Mouse (Mus musculus): ENCODE measurements around the gene Dmap1. TPM values are rescaled to one million over a fixed set of nuclear protein-coding genes. Genes with fewer than 3 reads are reported as not detected.

Dmap1 gene
- polyA plus RNA-seq, 1 experiment, result 35.1 TPM

GRCm38 (mm10) chr4:117640925-117641703 is 41.0 kb downstream of the Dmap1 start:
- no peak for TF ChIP-seq GATA1 (IDR thresholded peaks at IDR 0.05; ENCODE audit: low read length)

GRCm38 (mm10) chr4:117636891-117637613 is 45.0 kb downstream of the Dmap1 start:
- no peak for TF ChIP-seq GATA1 (IDR thresholded peaks at IDR 0.05; ENCODE audit: low read length)

- no peak for TF ChIP-seq GATA1 (IDR thresholded peaks at IDR 0.05; ENCODE audit: low read length)
Measured at GRCm38 (mm10) chr4:117636152-117636551, 45.9 kb downstream of the Dmap1 start.

- TF ChIP-seq GATA1 (IDR thresholded peaks at IDR 0.05; ENCODE audit: low read length), result peak; percentile 17
Measured at GRCm38 (mm10) chr4:117634642-117635041, 47.4 kb downstream of the Dmap1 start.

GRCm38 (mm10) chr4:117633527-117633926 is 48.5 kb downstream of the Dmap1 start:
- no peak for TF ChIP-seq GATA1 (IDR thresholded peaks at IDR 0.05; ENCODE audit: low read length)

GRCm38 (mm10) chr4:117630053-117630670 is 51.9 kb downstream of the Dmap1 start:
- TF ChIP-seq GATA1 (IDR thresholded peaks at IDR 0.05; ENCODE audit: low read length), result no peak

- TF ChIP-seq GATA1 (IDR thresholded peaks at IDR 0.05; ENCODE audit: low read length), result no peak
Measured at GRCm38 (mm10) chr4:117628464-117628863, 53.6 kb downstream of the Dmap1 start.

Other genes with a start within 250 kb of the Dmap1 start
- 112 and 120 TPM in 2 replicates for gene Rnf220, start 185.2 kb downstream of the Dmap1 start, polyA plus RNA-seq (2012)
- gene Eri3, start 131.9 kb downstream of the Dmap1 start, polyA plus RNA-seq (2012), result 203 and 219 TPM in 2 replicates
- gene Gm12845, start 42.1 kb upstream of the Dmap1 start, polyA plus RNA-seq (2012), result not detected in 2 replicates
- not detected in 2 replicates for gene Klf17, start 83.4 kb upstream of the Dmap1 start, polyA plus RNA-seq (2012)
- gene Slc6a9, start 152.2 kb upstream of the Dmap1 start, polyA plus RNA-seq (2012), result 14.1 and 15.4 TPM in 2 replicates
- 0.12 TPM in 1 of 2 replicates, not detected in the other for gene Ccdc24, start 190.3 kb upstream of the Dmap1 start, polyA plus RNA-seq (2012)
- not detected in 2 replicates for gene B4galt2, start 201.2 kb upstream of the Dmap1 start, polyA plus RNA-seq (2012)
- gene Atp6v0b, start 205.1 kb upstream of the Dmap1 start, polyA plus RNA-seq (2012), result 124 and 254 TPM in 2 replicates
- gene Dph2, start 209.8 kb upstream of the Dmap1 start, polyA plus RNA-seq (2012), result 20.0 and 23.4 TPM in 2 replicates
- gene Ipo13, start 232.7 kb upstream of the Dmap1 start, polyA plus RNA-seq (2012), result 32.2 and 39.9 TPM in 2 replicates
- gene Artn, start 247.5 kb upstream of the Dmap1 start, polyA plus RNA-seq (2012), result 0.06 and 0.13 TPM in 2 replicates